Mouse (Mus musculus) CD4-positive helper T cell, adult 2 months (primary cell): ENCODE data around the gene Klrb1b.

ENCODE experiments used
- DNase-seq: peaks from one replicate; pipeline ENCODE4 v3.0.0-alpha.2; 2012; ENCODE audit warnings: low read depth, missing footprints, low spot score

The Klrb1b gene

DNA sequence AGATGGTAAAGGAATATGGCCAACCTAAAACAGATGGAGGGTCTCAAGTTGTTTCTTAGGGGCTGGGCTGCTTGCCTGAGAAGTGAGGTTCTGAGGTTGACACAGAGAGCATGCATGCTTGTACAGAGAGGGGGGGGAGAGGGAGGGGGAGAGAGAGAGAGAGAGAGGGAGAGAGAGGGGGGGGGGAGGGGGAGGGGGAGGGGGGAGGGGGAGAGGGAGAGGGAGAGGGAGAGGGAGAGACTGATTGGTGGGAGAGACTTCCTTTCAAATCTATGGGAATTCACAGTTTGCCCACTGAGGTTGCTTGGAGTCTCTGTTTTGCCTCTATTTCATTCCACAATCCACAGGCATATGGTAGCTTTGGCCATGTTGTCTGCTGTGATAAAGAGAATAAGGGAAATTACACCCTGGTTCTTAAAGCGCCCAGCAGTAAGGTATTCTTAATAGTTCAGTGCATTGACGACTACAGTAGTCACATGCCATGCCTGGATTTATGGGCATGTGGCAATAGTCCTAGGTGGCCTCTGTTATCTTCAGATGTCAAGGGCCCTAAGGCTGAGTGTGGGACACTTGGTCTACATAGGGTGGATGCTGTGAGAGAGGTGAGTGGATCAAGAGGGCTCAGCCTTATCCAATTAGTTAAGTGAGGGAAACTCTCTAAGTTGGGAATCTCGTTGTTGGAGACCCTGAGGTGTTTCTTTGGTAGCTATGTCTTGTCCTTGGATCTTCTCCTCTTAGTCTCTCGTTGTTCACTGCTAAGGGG lies 15.4 kb upstream of the Klrb1b start:
- peak; percentile 36 for DNase-seq

DNA sequence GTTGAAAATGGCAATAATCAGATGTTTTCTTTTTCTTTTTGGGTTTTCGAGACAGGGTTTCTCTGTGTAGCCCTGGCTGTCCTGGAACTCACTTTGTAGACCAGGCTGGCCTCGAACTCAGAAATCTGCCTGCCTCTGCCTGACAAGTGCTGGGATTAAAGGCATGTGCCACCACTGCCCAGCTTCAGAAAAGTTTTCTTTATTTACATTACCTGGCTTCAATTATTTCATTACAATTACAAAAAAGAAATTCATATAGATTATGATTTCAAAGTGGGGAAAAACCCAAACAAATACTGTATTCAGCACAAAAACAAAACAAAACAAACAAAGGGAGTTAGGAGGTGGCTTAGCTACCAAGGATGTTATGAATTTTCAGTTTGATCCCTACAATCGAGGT lies 14.5 kb upstream of the Klrb1b start:
- DNase-seq, result peak; percentile 25

DNA sequence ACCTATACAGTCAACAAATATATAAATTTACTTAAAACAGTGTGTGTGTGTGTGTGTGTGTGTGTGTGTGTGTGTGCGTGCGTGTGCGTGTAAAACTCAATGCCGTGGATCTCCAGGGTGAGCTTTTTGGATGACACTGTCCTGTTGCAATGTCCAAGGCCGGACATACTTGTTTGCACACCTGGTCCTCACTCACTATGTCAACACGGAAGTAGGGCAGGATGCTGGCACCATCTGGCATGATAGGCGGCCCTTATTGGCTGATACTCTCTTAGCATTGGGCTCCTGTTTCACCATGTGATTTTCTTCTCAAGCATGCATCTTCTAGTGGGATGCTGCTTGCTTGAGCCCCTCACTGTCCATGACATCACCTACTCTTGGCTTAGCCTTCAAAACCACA lies 13.8 kb upstream of the Klrb1b start:
- no peak for DNase-seq

DNA sequence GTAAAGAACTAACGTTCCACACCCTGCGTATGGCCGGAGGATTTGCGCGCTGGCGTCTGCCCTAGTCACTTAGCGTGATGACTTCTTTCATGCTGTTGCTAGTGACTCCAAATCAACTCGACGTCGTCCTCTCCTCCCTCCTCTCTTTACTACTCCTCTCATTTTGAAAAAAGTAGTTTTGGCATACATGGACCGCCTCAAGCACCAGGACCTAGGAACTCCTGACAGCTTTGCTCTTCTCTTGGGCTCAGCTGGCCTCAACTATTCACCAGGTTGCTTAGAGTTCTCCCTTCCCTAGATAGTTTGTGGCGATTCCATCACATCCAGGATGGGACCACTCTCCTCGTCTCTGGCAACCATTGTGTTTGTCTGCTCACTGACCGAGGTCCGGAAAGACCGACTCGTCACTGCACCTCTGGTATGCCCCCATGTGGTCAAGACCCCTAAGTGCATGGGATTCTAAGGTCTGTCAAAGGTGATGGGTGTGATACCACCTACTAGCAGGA lies 13.2 kb upstream of the Klrb1b start:
- DNase-seq, result peak; percentile 91

DNA sequence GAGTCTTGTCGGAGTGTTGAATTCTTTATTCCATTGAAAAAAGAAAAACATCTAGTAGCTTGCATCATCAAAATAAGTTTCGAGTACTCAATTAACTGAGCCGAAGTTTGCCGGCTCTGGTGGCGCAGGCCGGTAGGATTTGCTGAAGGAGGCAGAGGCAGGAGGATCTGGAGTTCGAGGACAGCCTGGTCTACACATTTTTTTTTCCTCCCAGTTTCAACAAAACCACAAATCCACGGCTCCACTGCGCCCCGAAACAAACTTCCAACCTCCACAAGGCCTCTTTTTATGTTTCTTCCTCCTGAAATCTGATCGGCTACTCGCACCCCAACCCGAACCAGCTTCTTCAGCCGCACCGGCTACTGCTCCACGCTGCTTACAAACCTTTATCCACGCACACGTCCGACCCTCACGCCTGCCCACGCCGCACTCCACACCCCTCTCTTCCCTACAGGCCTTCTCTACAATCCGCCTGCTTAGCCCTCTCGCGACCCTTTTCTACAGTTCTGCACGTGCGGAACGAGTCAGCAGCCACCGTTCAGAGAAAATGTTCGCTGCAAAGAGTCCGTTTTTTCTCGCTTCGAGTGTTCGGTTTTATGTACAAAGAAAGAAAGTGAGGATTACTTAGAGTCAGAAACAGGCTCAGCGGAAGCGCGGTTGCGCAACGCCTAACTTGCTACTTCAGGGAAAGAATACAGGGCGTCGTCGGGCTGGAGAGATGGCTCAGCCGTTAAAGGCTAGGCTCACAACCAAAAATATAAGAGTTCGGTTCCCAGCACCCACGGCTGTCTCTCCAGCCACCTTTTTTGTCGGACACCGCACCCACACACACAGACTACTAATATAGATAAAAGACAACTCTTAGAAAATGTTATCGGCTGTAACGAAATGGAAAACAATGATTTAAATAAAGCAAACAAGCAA lies 12.5 kb upstream of the Klrb1b start:
- peak; percentile 93 for DNase-seq

DNA sequence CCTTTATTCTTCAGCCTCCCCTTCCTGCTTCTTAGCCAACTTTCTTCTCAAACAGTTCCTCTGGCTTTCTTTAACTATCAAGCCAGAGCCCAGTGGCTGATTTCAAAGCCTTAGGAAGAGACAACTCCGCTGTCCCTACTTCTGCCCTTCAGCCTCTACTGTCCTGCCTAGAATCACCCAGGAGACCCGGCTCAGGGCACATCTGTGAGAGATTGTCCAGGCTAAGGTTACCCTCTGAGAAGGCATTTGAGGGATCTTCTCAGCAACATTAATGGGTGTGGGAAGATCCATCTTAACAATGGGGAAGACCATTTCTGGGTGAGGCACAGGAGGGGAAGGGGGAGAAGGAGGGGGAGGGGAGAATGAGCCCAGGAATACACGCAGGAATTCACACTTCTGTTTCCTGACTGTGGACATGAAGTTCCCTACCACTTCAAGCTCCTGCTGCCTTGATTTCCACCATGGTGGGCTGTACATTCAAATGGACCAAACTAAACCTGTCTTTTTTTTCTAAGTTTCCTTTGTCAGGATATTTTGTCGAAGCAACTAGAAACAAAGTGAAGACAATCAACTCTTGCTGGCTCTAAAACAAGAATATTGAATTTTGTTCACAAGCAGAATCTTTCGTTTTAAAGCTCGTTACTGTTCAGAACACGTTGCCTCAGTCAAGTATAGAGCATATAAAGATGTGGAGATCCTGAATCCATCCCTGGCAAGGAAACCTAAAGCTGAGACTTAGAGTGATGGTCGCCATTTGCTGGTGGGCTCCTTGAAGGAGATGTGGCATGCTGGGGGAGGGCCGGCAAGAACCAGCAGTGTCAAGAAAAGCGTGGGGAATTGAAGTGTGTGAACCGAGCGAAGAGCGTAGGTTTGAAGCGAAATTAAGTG lies 11.6 kb upstream of the Klrb1b start:
- DNase-seq, result peak; percentile 34

DNA sequence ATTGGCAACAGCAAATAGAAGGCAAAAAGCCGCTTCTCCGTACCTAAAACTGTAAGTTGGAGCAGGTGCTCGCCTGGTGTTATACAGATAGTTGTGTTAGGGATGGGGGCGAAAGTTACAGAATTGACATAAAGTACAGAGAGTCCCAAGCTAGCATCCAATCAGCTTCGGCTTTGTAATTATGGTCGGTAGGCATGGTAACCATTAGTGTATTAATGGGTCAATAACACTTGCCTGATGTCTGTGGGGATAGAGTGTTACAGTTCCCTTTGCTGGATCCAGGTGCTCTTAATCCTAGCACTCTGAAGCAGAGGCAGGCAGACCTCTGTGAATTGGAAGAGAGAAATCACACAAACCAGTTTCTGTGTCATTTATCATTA lies 10.8 kb upstream of the Klrb1b start:
- peak; percentile 50 for DNase-seq

DNA sequence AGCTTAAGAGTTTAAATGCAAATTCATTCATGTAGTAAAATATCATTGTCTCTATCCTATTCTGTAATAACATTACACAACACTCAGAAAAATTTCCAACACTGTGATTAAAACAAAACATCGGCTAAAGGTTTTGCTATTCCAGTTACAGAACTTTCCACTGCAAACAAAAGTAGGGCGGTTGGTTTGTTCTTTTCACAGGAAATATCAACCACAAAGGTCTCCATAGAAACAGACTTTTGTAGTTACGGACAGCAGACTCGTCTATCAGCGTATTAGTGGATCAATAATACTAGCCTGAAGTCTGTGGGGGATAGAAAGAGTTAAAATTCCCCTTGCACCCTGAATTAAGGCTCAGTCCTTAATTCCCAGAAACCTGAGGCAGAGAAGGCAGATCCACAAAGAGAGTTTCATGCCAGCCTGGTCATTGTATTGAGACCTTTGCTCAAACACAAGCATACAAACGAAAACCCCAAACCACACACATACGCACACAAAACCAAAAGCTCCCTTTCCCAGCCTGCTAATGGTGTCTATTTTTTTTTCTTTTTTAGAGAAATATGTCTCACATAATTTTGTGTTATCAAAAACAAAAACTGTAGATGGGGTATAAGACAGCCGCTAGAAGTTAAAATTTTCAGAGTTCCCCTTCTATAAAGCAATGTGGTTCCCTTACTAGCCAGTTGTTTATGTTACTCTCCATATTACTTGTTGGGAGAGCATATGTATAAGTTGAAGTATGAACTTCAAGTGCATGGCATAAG lies 10.2 kb upstream of the Klrb1b start:
- DNase-seq, result peak; percentile 86

DNA sequence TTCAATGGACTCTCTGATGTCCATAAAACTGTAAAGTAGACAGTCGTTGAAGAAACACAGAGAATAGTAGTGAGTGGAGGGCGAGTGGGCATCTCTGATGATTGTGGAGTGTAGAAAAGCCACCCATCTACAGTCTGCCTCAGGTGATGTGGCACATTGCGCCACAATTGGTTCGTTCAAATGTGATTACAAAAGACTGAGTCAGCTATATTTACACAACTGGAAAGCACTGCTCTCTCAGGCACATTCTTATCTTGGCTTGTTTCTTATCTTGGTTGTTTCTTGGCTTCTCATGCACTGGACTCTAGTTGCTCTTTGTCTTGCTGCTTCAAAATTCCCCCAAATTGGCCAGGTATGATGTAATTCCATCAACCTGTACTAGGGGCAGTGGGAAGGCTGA lies 9.4 kb upstream of the Klrb1b start:
- peak; percentile 55 for DNase-seq

DNA sequence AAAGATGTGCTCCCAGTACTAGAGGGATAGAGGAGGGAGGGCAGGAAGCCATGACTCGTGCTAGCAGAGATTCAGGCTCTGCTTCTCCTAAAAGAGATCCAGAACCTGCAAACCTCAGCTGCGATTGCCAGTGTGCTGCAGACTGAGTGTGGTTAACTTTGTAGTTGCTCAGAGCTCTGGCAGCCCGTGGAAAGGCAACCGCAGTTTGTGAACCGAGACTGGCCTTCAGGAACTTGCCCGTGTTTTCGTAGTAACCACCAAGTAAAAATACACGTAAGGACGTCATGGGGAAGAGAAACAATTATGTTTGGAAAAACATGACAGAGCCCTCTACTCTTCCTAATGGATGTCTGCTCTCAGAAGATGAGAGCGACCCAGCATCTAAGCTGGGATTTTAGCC lies 6.9 kb upstream of the Klrb1b start:
- DNase-seq, result peak; percentile 23

DNA sequence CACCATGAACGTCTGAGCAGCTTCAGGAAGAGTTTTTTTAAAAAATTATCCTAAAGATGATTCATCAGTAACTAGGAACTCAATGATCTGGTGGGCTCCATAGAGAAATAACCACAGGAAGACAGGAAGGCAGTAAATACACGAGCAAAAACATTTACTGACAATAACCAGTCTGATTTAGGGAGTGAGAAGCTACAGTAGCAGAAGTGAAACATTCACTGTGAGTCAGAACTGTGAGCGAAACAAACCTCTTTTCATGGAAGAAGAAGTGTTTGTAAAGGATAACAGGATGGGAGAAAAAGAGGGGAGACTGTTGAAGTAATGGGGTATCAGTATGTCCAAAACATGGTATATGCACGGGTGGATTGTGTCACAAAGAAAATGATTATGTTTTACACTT lies 3.7 kb upstream of the Klrb1b start:
- DNase-seq, result no peak

DNA sequence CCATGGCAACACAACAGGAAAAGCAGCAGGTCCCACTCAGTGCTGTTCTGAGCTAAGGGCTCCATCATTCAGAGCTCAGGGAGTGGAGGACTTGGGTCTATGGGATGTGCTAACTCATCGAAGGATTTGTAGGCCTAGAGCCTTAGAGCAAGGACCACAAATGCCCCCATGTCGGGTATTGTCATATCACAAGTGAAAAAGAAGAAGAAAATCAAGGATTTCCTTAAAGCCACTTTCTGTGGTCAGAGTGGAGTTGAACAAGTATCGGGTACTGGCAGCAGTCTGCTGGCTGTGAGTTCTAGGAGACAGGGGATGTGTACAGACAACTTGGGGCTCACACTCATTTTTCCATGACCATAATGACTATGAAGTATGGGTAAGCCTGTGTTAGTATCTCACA lies 650 bp upstream of the Klrb1b start:
- DNase-seq, result no peak

DNA sequence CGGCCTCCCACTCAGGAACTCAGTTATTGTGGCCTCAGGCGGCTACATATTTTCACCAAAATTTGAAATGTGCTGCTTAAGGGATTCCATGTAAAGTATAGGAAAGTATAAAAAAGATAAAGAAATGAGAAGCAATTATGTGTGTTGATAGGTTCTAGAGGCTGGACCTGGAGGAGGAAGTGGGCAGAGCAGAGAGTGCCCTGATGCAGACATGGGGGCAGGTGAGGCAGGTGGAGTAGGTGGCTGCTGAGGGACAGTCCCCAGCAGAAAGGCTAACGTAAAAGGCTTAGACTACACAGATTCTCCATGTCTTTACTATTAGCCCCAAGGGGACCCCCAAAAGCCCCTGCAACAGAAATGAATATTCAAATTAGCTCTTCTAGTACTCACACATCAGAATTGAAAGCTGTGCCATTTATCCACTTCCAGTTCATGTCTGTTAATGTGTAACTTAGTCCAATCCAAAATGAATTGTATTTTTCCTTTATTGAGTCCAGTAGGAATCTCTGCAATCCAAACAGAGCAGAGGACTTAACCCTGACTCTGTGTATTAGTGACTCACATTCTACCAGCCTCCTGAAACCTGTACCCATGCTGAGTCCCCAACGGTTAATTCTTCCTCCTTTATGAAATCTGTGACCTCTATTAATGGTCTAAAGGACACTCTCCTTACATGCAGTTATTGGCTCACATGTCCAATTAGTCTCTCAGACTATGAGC lies 7.9 kb downstream of the Klrb1b start:
- no peak for DNase-seq

DNA sequence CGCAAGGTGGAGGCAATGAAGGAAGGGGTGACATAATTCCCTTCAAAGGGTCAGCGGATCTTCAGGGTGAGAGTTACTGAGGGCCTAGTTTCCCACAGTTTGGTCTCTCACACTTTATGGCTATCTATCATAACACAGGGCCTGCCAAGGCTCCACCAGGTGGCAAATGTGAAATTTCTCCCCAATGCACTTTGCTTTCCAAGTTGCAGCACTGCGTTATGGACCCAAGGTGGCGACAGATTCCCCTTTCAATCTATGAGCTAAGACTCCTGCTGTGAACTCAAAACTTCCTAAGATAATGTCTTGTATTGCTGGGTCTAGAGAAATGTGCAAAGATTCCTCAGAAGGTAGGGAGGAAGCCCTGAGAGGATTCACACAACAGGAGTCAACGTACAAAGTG lies 17.6 kb downstream of the Klrb1b start:
- DNase-seq, result peak; percentile 77

DNA sequence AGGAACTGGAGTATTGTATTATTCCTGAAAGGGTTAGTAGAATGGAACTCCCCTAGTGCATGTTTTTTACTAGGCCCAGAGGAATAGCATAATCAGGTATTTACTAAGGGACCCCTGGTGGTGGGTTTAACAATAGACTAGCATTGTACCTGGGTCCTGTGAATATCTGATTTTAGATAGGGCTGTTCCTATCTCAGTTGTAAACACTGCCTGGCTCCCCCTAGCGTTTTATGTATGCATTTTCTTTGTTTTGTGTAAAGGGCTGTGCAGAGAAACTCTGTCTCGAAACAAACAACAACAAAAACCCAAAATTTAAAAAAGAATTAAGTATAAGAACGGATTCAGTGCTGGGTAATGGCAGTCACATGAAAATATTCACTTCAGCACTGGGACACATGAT lies 19.1 kb downstream of the Klrb1b start:
- peak; percentile 79 for DNase-seq

DNA sequence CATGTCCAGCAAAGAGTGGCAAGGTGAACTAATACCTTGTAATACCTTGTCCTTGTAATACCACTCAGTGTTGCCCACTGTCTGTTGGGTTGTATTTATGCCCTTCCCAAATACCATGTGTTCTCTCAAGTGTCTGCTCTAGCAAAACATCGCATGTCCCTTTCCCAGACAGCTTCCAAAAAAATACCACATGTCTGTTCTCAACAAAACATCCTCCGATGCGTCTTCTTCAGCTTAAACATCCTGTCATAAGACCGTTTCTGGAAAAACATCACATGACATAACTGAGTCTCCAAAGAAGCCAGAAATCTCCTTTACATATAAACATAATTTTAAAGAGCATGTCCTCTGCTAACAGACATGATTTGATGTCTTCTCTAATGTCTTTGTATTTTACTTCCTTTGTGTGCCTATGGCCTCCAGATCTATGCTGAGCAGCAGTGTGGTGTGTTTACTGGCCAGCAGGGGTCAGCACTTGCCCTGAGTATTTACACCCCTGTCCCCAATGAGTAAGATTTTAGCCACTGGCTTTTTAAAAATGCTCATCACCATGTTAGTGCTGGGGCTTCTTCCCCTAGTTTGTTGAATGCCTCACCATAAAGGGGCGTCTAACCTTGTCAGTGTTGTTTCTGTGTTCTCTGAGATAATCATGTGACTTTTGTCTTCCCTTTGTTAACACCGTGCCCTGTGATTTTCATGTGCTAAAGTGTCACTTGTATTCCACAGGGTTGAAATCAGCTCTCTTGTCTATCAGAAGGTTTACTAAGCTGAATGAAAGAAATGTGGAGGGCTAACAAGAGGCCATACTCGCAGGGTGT lies 21.1 kb downstream of the Klrb1b start:
- peak; percentile 81 for DNase-seq

DNA sequence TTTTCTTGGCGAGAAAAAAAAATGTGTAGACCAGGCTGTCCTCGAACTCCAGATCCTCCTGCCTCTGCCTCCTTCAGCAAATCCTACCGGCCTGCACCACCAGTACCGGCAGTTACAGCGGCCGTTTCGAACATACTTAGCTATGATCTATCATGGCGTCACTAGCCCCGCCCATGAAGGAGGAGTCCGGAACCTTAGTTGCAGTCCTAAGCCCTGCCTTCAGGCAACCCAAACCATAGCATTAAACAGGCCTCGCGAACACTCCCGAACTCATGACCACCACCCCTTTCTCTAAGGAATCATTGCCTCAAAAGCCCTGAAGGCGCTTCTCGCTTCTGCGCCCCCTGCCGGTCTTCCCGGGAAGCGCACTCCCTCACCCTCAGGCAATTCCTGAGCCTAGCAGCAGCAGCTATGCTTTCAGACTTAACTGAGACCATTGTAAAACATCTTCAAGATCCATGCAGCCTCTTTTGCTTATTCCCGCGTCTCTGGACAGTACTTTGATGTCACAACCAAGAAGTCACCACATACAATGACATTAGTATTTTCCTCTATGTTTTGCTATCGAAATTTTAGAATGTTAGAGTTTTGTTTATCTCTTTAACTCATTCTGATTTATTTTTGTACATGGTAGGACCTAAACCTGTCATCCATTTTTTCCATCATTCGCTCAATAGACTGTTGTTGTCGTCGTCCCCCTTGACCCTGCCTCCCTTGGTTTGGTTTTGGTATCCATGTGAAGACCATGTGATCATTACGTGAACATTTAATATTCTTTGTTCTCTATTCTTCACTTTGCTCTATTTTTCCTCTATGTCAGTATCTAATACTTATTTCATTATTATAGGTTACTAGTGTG lies 22.9 kb downstream of the Klrb1b start:
- peak; percentile 98 for DNase-seq

DNA sequence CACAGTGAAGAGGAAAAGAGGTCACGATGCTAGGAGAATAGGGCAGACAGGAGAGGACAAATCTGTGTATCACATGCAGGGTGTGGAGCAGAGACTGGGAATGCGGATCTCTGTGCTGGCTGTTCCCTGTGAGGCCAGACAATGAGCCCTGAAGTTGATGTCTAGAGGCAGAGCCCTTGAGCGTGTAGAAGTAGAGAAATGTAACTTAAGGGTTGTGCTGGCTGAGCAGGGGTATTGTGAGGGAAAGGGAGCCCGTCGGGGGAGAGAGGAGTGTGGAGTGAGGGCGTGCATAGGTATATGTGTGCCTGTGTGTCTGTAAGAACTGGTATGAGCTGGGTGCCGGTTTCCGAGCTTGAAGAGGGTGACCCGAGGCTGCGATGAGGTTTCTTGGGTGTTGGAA lies 23.6 kb downstream of the Klrb1b start:
- no peak for DNase-seq
